Mouse (Mus musculus) lung, adult 2 months (tissue): ENCODE results near the gene Brca1.

Experiments used
- CTCF ChIP-seq: fragments of 200-500 bp; IDR thresholded peaks from 2 replicates; pipeline ENCODE4 v1.5.1; 2011; ENCODE audit warnings: mild to moderate bottlenecking, low read length, control low read depth; ENCODE audit not compliant: insufficient read depth
- POLR2A ChIP-seq: fragments of 200-500 bp; IDR thresholded peaks from 2 replicates; pipeline ENCODE4 v1.6.1; 2011; ENCODE audit warnings: low read depth, mild to moderate bottlenecking, control low read depth, low read length, borderline replicate concordance; ENCODE audit errors: extremely low read depth

DNA sequence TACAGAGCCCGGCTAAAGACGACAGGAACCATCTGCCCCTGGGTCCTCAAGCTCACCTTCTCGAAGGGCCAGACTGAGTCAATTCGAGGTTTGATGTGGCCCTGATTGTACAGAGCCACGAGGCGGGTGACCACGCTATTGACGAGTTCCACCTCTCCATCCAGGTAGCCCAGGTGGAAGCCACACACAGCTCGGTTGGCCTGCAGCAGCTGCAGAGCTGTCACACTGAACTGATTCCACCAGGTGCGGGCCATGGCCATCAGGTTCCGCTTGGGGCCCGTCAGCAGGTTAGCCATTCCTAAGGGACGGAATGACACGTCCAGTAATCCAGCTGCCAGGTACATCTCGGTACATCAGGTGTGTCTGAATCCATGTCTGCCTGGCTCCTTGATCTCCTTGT lies 91.4 kb downstream of the Brca1 start:
- TF ChIP-seq POLR2A (no peak), CTCF (no peak)
